ENCODE assay signal across 8 mouse cellular contexts in genomic region chr15:78899740-78900584, GRCm38 (mm10). TPM values are rescaled to one million over a fixed set of nuclear protein-coding genes. Genes with fewer than 3 reads are reported as not detected.
DNase-seq lines count a peak whose midpoint lies in the region; ATAC-seq and TF ChIP-seq lines count a peak whose summit lies in the region.

TSS of gene Sh3bp1 (plus strand) at chr15:78899768.

- DNase-seq in B cell, adult 2 months: peak; percentile 70
- no peak for DNase-seq in Patski (ENCODE audit: low read depth, low spot score)
- peak; percentile 75 to 82 for DNase-seq in kidney, postnatal 25 days
- DNase-seq in ovary, postnatal 10 days (ENCODE audit: low spot score): peak; percentile 53
- peak; percentile 59 for DNase-seq in urinary bladder, adult 2 months (ENCODE audit: low spot score)

- under 1% methylated on average over 47 of the region's 47 CpGs for WGBS in embryonic facial prominence, embryonic 13.5 days
- WGBS in heart, embryonic 15.5 days: under 1% methylated on average over 47 of the region's 47 CpGs
- WGBS in lung, embryonic 16.5 days: under 1% methylated on average over 44 of the region's 47 CpGs

- CTCF ChIA-PET in Patski (lab: Charles Lee): interaction anchor here (0.6 to 1.1 kb wide), 3 partner anchors 10 to 16 kb away, joined by 3 to 4 read pairs (median 4); no protein-coding TSS in a partner anchor

- H3K4me1 ChIP-seq in embryonic facial prominence, embryonic 13.5 days: peaks cover 65% of the 10 kb centered on the region
- H3K4me1 ChIP-seq in heart, embryonic 15.5 days (replicated peaks): peaks cover 65% of the 10 kb centered on the region
- H3K4me1 ChIP-seq in lung, embryonic 16.5 days (replicated peaks; ENCODE audit: control insufficient read depth, insufficient read depth, low read length): peaks cover 27% of the 10 kb centered on the region

- in situ Hi-C loops in Patski (cut with MboI; ENCODE audit: low pct_unique_long_range_greater_than_20kb): no loop called here

- H3K27ac ChIP-seq in embryonic facial prominence, embryonic 13.5 days: peak within 1 kb of the TSS; percentile 87
- peak within 1 kb of the TSS; percentile 64 for H3K27ac ChIP-seq in heart, embryonic 15.5 days
- H3K27ac ChIP-seq in lung, embryonic 16.5 days (ENCODE audit: low read length): peak within 1 kb of the TSS; percentile 75

- no peaks in the 10 kb centered on the region for H3K9me3 ChIP-seq in embryonic facial prominence, embryonic 13.5 days
- no peaks in the 10 kb centered on the region for H3K9me3 ChIP-seq in heart, embryonic 15.5 days (replicated peaks)
- no peaks in the 10 kb centered on the region for H3K9me3 ChIP-seq in lung, embryonic 16.5 days (ENCODE audit: control insufficient read depth, low read length)

- H3K4me3 ChIP-seq in embryonic facial prominence, embryonic 13.5 days: peak within 1 kb of the TSS; percentile 83
- peak within 1 kb of the TSS; percentile 67 for H3K4me3 ChIP-seq in heart, embryonic 15.5 days
- H3K4me3 ChIP-seq in lung, embryonic 16.5 days (ENCODE audit: low read length): peak within 1 kb of the TSS; percentile 71

- no peaks in the 10 kb centered on the region for H3K27me3 ChIP-seq in Patski
- H3K27me3 ChIP-seq in embryonic facial prominence, embryonic 13.5 days: no peaks in the 10 kb centered on the region
- H3K27me3 ChIP-seq in heart, embryonic 15.5 days: no peaks in the 10 kb centered on the region
- no peaks in the 10 kb centered on the region for H3K27me3 ChIP-seq in lung, embryonic 16.5 days (ENCODE audit: control insufficient read depth, insufficient read depth, low read depth, low read length)

- H3K4me2 ChIP-seq in embryonic facial prominence, embryonic 13.5 days: peak within 1 kb of the TSS; percentile 88
- H3K4me2 ChIP-seq in heart, embryonic 15.5 days: peak within 1 kb of the TSS; percentile 75
- peak within 1 kb of the TSS; percentile 77 for H3K4me2 ChIP-seq in lung, embryonic 16.5 days (ENCODE audit: low read depth, low read length)

- H3K36me3 ChIP-seq in embryonic facial prominence, embryonic 13.5 days: peaks cover 31% of the 10 kb centered on the region
- peaks cover 23% of the 10 kb centered on the region for H3K36me3 ChIP-seq in heart, embryonic 15.5 days
- H3K36me3 ChIP-seq in lung, embryonic 16.5 days (ENCODE audit: control insufficient read depth, insufficient read depth, low read length): peaks cover 12% of the 10 kb centered on the region; the same call in 1 of the 2 replicates

- ATAC-seq in Patski: peak; percentile 14
- ATAC-seq in embryonic facial prominence, embryonic 13.5 days (ENCODE audit: insufficient number of reproducible peaks, insufficient read depth, low FRiP score, low TSS enrichment, low read depth): 0 out of 2 replicates have a peak, but pooled peaks have one; percentile 56
- ATAC-seq in heart, embryonic 15.5 days (replicated peaks; ENCODE audit: insufficient number of reproducible peaks, insufficient read depth, low FRiP score, low read depth): peak; percentile 54
- ATAC-seq in lung, embryonic 16.5 days (ENCODE audit: low read depth): peak; percentile 66

- no peak for TF ChIP-seq CTCF in Patski (IDR thresholded peaks at IDR 0.05)

- POLR2A ChIA-PET in Patski (lab: Charles Lee): interaction anchor here (0.5 to 1.0 kb wide), 3 partner anchors 13 to 68 kb away, joined by 3 to 4 read pairs (median 3); no protein-coding TSS in a partner anchor

- H3K9ac ChIP-seq in embryonic facial prominence, embryonic 13.5 days: peak within 1 kb of the TSS; percentile 86
- H3K9ac ChIP-seq in heart, embryonic 15.5 days: peak within 1 kb of the TSS; percentile 71
- peak within 1 kb of the TSS; percentile 81 for H3K9ac ChIP-seq in lung, embryonic 16.5 days (ENCODE audit: low read length)

RNA-seq across cellular contexts. Expression of gene Sh3bp1, which starts in this region (rescaled TPM):
- polyA plus RNA-seq in Patski (2021): 13.6 TPM
- polyA plus RNA-seq in embryonic facial prominence, embryonic 13.5 days (2015; fragmentation: Nextera tagmentation; extraction: Ambion mirVana): 53.3 and 54.4 TPM in 2 replicates
- polyA plus RNA-seq in heart, embryonic 15.5 days (2015; fragmentation: Nextera tagmentation; extraction: Ambion mirVana): 15.1 and 24.5 TPM in 2 replicates
- 37.3 and 41.8 TPM in 2 replicates for polyA plus RNA-seq in lung, embryonic 16.5 days (2015; fragmentation: Nextera tagmentation; extraction: Ambion mirVana)
- polyA plus RNA-seq in urinary bladder, adult 2 months (2012; rRNA removed): 34.6 and 35.1 TPM in 2 replicates

Comparison
In these comparisons a context has a peak if more than half of its experiments do, and no peak if none do; other contexts are left out.
1. ATAC-seq: peak in every context shown above with its lines; median percentile 66 in lung, embryonic 16.5 days; 56 in embryonic facial prominence, embryonic 13.5 days; 54 in heart, embryonic 15.5 days; 14 in Patski.